Mouse (Mus musculus): Measurements from ENCODE around the gene Capzb.

GRCm38 (mm10) chr4:139334631-139335295, 142.1 kb downstream of the Capzb start:
- TF ChIP-seq CTCF (conservative IDR thresholded peaks at IDR 0.05; ENCODE audit: low read length) (no peak), NANOG (IDR thresholded peaks at IDR 0.05; ENCODE audit: borderline replicate concordance, low read length) (no peak), POU5F1 (IDR thresholded peaks at IDR 0.05; ENCODE audit: borderline replicate concordance, low read length) (no peak)
